Mouse (Mus musculus) layer of hippocampus, adult 18-20 months (tissue): Measurements from ENCODE around the gene Mfsd9. TPM values are rescaled to one million over a fixed set of nuclear protein-coding genes. Genes with fewer than 3 reads are reported as not detected.

ENCODE experiments used
- total RNA-seq, 2 experiments: library from RNA; stranded (reverse); gene quantifications; 2 replicates each; pipeline ENCODE4 v1.2.3; 2021

The Mfsd9 gene
- total RNA-seq, 2 experiments from 2014 or later = 4.9 to 5.1 TPM

Other genes starting within 250 kb of the Mfsd9 start
- gene Slc9a4, start 210.6 kb downstream of the Mfsd9 start, total RNA-seq = 10 to 100 TPM; 20.8 to 23.7 TPM
- gene Slc9a2, start 110.1 kb downstream of the Mfsd9 start, total RNA-seq = 10 to 100 TPM; 21.0 to 23.9 TPM
- under 1 TPM in 1 of 2 experiments, not detected in 1; 0.30 TPM for gene Tmem182, start 14.9 kb upstream of the Mfsd9 start, total RNA-seq